Mouse (Mus musculus) myocyte (in vitro differentiated cells): ENCODE data around the gene Sapcd2. TPM values are rescaled to one million over a fixed set of nuclear protein-coding genes. Genes with fewer than 3 reads are reported as not detected.

Source experiments
- H3K27me3 ChIP-seq: one replicate; pipeline ENCODE4 v1.6.1; 2011; ENCODE audit not compliant: control insufficient read depth, insufficient read depth, insufficient read length
- H3K36me3 ChIP-seq: one replicate; pipeline ENCODE4 v1.6.1; 2011; ENCODE audit not compliant: control insufficient read depth, insufficient read depth
- H3K4me2 ChIP-seq: one replicate; pipeline ENCODE4 v1.6.1; 2011; ENCODE audit warnings: low read depth, control low read depth
- H3K4me3 ChIP-seq: one replicate; pipeline ENCODE4 v1.5.1; 2011; ENCODE audit warnings: mild to moderate bottlenecking, control low read depth, moderate library complexity
- H3K79me2 ChIP-seq: one replicate; pipeline ENCODE4 v1.6.1; 2011; ENCODE audit not compliant: control insufficient read depth, insufficient read depth
- H3ac ChIP-seq: one replicate; pipeline ENCODE4 v1.6.1; 2011; ENCODE audit not compliant: control insufficient read depth, insufficient read length
- CEBPB ChIP-seq: IDR thresholded peaks from 2 replicates; pipeline ENCODE4 v1.6.1; 2011; ENCODE audit warnings: mild to moderate bottlenecking, moderate library complexity; ENCODE audit not compliant: poor library complexity, insufficient read depth, severe bottlenecking
- E2F4 ChIP-seq: IDR thresholded peaks from one replicate; pipeline ENCODE4 v1.6.1; 2011; ENCODE audit warnings: mild to moderate bottlenecking, control low read depth, moderate library complexity; ENCODE audit not compliant: insufficient read depth
- MAX ChIP-seq: IDR thresholded peaks from one replicate; pipeline ENCODE4 v1.6.1; 2011; ENCODE audit warnings: low read depth, mild to moderate bottlenecking, control low read depth
- MYOD1 ChIP-seq, 3 experiments: IDR thresholded peaks; one replicate each; pipeline ENCODE4 v1.6.1; 2011; ENCODE audit warnings: control low read depth in 2 of 3, low read depth in 2 of 3, mild to moderate bottlenecking in 2 of 3, moderate library complexity in 1 of 3; ENCODE audit not compliant: insufficient read length in 2 of 3, control insufficient read depth in 1 of 3
- MYOG ChIP-seq, 3 experiments: IDR thresholded peaks; one replicate each; pipeline ENCODE4 v1.6.1; 2011; ENCODE audit warnings: control low read depth in 2 of 3, low read depth in 2 of 3, mild to moderate bottlenecking in 2 of 3; ENCODE audit not compliant: insufficient read length in 2 of 3, control insufficient read depth in 1 of 3, insufficient read depth in 1 of 3
- POLR2A ChIP-seq: IDR thresholded peaks from one replicate; pipeline ENCODE4 v1.6.1; 2011; ENCODE audit warnings: low read depth, mild to moderate bottlenecking, control low read depth, moderate library complexity; ENCODE audit not compliant: insufficient read length
- POLR2AphosphoS2 ChIP-seq: IDR thresholded peaks from one replicate; pipeline ENCODE4 v1.6.1; 2011; ENCODE audit warnings: low read depth, control low read depth; ENCODE audit not compliant: insufficient read length
- REST ChIP-seq: IDR thresholded peaks from one replicate; pipeline ENCODE4 v1.6.1; 2011; ENCODE audit warnings: mild to moderate bottlenecking, control low read depth, moderate library complexity; ENCODE audit not compliant: insufficient read depth, insufficient read length
- SRF ChIP-seq: IDR thresholded peaks from one replicate; pipeline ENCODE4 v1.6.1; 2011; ENCODE audit warnings: low read depth; ENCODE audit not compliant: control insufficient read depth, insufficient read length
- TCF12 ChIP-seq: IDR thresholded peaks from one replicate; pipeline ENCODE4 v1.6.1; 2011; ENCODE audit warnings: mild to moderate bottlenecking, control low read depth; ENCODE audit not compliant: poor library complexity, insufficient read depth, severe bottlenecking
- TCF3 ChIP-seq: IDR thresholded peaks from one replicate; pipeline ENCODE4 v1.6.1; 2011; ENCODE audit warnings: low read depth, control low read depth; ENCODE audit not compliant: insufficient read length
- USF1 ChIP-seq: IDR thresholded peaks from one replicate; pipeline ENCODE4 v1.6.1; 2011; ENCODE audit warnings: low read depth, mild to moderate bottlenecking, control low read depth, moderate library complexity
- polyA plus RNA-seq: library from polyadenylated mRNA; unstranded; fragments of >200 nt; fragmentation: generic; extraction: Trizol; gene quantifications from one replicate; pipeline ENCODE4 v1.2.1, GENCODE M21; 2012; ENCODE audit warnings: missing spikeins

Sapcd2 gene
- polyA plus RNA-seq, 1 experiment: 10.4 TPM

DNA sequence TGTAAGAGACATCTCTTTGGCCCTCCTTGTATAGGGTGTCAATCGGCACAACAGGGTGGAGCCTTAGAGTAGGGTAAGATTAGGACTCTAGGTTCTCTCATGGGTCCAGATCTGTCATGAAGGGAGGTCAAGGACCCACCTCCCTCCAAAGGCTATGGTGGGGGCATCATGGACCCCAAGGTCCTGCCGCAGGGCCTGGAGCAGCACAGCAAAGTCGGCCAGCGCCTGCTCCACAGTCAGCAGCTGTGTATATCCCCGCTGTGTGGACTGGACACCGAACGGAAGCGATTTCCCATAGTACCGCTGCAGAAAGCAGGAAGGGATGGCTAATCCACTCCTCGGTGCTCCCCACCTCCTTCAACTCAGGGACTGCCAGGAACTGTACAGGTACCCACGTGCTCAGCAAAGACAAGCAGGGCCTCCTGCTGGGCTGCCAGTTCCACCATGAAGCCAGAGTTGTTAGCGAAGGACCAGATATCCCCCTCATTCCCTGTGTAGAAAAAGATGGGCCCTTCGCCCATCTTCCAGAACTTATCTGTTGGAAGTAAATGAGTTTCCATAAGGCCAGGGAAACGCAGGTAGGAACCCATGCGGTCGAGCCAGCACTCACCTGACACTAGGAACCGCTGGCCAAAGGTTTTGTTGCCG, 16.6 kb upstream of the Sapcd2 start:
- H3K4me3 ChIP-seq: peak overlapping the region; percentile 43
- no peaks in the 10 kb centered on the region for H3K27me3 ChIP-seq
- H3K36me3 ChIP-seq: peaks cover 16% of the 10 kb centered on the region
- peak overlapping the region; percentile 84 for H3K4me2 ChIP-seq
- peak overlapping the region; percentile 30 for H3ac ChIP-seq
- no peak for TF ChIP-seq MYOD1 (IDR thresholded peaks at IDR 0.05; ENCODE audit: control insufficient read depth in 1 of 3, insufficient read length in 2 of 3, low read depth in 2 of 3)
- no peaks in the 10 kb centered on the region for H3K79me2 ChIP-seq

DNA sequence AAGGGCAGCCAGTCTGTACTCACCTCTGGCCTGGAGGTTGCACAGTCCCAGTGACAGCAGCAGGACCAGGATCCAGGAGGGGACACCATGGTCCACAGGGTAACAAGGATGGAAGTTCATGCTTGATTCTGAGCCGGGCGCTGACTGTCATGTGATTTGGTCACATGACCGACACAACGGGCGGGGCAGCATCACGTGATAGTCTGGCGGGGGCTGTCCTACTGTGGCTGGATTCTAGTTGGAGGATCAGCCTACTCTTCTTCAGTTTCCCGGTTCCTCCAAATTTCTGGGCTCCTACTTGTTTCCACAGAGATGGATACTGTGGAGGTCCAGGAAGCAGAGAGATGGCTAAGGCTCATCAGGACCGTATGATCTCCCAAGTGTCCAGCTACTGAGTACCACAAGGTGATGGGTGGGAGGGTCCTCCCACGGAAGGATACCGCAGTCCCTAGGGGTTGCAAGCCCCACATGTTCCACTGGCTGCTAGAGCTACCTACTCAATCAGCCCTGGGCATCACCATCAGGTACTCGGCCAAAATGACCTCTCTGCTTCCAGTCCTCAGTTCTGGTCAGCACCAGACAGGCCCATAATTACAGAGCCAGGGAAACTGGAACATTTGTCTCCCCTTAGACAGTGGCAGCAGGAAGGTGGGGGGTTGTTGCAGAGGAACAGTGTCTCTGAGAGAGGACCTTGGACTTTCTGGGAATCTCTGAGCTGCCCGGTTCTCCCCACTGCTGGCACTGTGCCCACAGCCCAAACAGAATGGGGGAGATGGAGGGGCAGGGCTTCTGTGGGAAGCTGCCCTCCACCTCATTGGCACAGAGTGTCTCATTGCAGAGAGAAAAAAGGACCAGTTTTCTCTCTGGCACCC, 15.7 kb upstream of the Sapcd2 start, which contains the start of gene Dpp7:
Dpp7 (minus strand) TSS at position 152 of the 872 bp plus-strand sequence.
- Histone ChIP-seq H3K79me2 (no peaks in the 10 kb centered on the region), H3K4me3 (peak within 1 kb of the TSS; percentile 43), H3ac (peak within 1 kb of the TSS; percentile 30), H3K36me3 (peaks cover 8% of the 10 kb centered on the region), H3K27me3 (no peaks in the 10 kb centered on the region), H3K4me2 (peak within 1 kb of the TSS; percentile 84)
- TF ChIP-seq REST (no peak), TCF12 (no peak), POLR2AphosphoS2 (peak; percentile 21), USF1 (peak; percentile 100), MAX (peak; percentile 21), MYOD1 (IDR thresholded peaks at IDR 0.05; ENCODE audit: control insufficient read depth in 1 of 3, insufficient read length in 2 of 3, low read depth in 2 of 3) (no peak), SRF (peak; percentile 9), E2F4 (peak; percentile 2), MYOG (IDR thresholded peaks at IDR 0.05; ENCODE audit: control insufficient read depth in 1 of 3, insufficient read depth in 1 of 3, insufficient read length in 2 of 3, low read depth in 2 of 3) (no peak), CEBPB (no peak), POLR2A (peak; percentile 62), TCF3 (no peak)

DNA sequence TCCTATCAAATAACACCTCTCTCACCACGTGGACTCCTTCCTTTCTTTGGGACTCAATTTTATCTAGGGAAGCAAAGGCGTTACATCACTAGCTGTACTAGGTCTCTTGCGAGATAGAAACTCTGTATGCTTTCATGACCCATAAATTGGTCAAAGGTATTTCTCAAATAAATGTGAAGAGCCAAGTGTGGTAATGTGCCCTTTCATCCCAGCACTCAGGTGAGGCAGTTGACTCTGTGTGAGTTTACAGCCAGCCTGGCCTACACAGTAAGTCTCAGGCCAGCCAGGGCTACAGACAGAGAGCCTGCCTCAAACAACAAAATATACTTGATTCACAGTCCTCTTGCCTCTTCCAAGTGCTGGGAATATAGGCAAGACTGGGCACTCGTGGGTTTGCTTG, 12.3 kb upstream of the Sapcd2 start:
- Histone ChIP-seq H3K4me3 (no peak overlapping the region), H3K27me3 (no peaks in the 10 kb centered on the region), H3ac (no peak overlapping the region), H3K4me2 (no peak overlapping the region), H3K36me3 (peaks cover 3% of the 10 kb centered on the region), H3K79me2 (no peaks in the 10 kb centered on the region)
- no peak for TF ChIP-seq POLR2AphosphoS2
- TF ChIP-seq POLR2A: no peak
- no peak for TF ChIP-seq TCF3
- no peak for TF ChIP-seq USF1
- no peak for TF ChIP-seq E2F4

DNA sequence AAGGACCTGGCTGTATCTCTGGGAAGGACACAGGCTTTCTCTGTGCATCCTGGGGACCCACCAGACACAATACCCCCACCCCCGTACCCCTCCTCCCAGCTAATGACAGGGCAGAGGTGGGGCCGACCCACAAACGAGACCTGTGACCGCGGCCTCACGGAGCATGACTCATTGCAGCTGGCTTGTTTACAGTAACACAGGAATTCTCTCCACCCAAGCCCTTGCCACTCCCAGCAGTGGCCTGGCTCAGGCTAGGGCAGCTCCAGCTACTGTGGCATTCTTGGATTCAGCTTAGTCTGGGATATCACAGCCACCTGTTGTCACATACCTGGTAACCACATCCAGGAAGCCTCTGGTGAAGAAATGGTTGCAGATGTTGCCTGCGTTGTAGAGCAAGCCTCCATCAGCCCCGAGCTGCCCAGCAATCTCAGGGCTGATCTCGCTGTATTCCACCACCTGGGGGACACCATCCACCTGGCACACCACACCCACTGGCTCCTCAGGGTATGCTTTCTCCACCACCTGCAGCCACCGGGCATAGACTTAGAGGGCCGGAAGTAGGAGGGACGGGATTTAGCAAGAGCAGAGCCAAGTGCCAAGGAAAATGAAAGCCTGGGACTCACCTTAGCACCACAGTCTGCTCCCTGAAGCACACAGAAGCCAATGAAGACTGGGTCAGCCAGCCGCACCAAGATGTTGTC, 8.5 kb upstream of the Sapcd2 start:
- H3K36me3 ChIP-seq: peaks cover 3% of the 10 kb centered on the region
- no peaks in the 10 kb centered on the region for H3K79me2 ChIP-seq
- TF ChIP-seq E2F4: no peak
- TF ChIP-seq POLR2AphosphoS2: no peak
- peak; percentile 22 for TF ChIP-seq TCF3
- TF ChIP-seq MYOG (IDR thresholded peaks at IDR 0.05; ENCODE audit: control insufficient read depth in 1 of 3, insufficient read depth in 1 of 3, insufficient read length in 2 of 3, low read depth in 2 of 3): peak in 2 of 3 experiments; percentile 65 to 88
- no peak for TF ChIP-seq POLR2A
- TF ChIP-seq MYOD1 (IDR thresholded peaks at IDR 0.05; ENCODE audit: control insufficient read depth in 1 of 3, insufficient read length in 2 of 3, low read depth in 2 of 3): peak in 2 of 3 experiments; percentile 51 to 88
- no peaks in the 10 kb centered on the region for H3K27me3 ChIP-seq
- H3K4me2 ChIP-seq: peak overlapping the region; percentile 94
- peak overlapping the region; percentile 43 for H3K4me3 ChIP-seq
- no peak overlapping the region for H3ac ChIP-seq

DNA sequence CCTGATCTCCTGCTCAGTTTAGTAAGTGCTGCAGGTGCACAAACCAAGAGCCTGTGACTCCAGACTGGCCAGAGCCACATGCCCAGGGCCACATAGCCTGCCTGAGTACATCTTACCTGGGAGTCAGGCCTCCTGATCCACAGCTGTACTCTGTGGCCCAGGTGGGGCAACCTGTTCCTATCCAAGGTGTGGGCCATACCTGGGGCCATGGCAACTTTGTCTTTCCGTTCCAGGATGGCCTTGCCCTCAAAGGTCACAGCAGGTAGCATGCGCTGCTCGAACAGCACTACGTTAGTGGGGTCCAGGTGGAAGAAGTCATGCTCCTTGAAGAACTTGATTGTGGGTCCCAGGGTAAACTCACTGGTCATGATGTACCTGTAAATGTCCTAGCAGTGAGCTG, 7.8 kb upstream of the Sapcd2 start:
- Histone ChIP-seq H3K4me3 (peak overlapping the region; percentile 43), H3K4me2 (peak overlapping the region; percentile 94), H3K36me3 (peaks cover 3% of the 10 kb centered on the region), H3K79me2 (no peaks in the 10 kb centered on the region), H3ac (no peak overlapping the region), H3K27me3 (no peaks in the 10 kb centered on the region)
- no peak for TF ChIP-seq MAX
- TF ChIP-seq POLR2AphosphoS2: no peak
- TF ChIP-seq MYOD1 (IDR thresholded peaks at IDR 0.05; ENCODE audit: control insufficient read depth in 1 of 3, insufficient read length in 2 of 3, low read depth in 2 of 3): no peak
- TF ChIP-seq E2F4: no peak
- TF ChIP-seq MYOG (IDR thresholded peaks at IDR 0.05; ENCODE audit: control insufficient read depth in 1 of 3, insufficient read depth in 1 of 3, insufficient read length in 2 of 3, low read depth in 2 of 3): no peak
- no peak for TF ChIP-seq REST
- no peak for TF ChIP-seq USF1
- no peak for TF ChIP-seq TCF12
- TF ChIP-seq CEBPB: no peak
- no peak for TF ChIP-seq TCF3
- no peak for TF ChIP-seq SRF
